Mouse (Mus musculus) embryonic facial prominence, embryonic 12.5 days (tissue): Measurements from ENCODE around the gene Rnf126. TPM values are rescaled to one million over a fixed set of nuclear protein-coding genes. Genes with fewer than 3 reads are reported as not detected.
A peak's percentile ranks its signal among the peaks of the same experiment; 100 is the strongest.

Source experiments
- ATAC-seq: fragments of 200-750 bp; cut with Nextera tagmentation; 2 replicates; pipeline ENCODE4 v1.8.0; 2017; ENCODE audit not compliant: insufficient number of reproducible peaks, insufficient read depth, low FRiP score, low TSS enrichment
- H3K27ac ChIP-seq: fragments of 300-500 bp; sonication (generic); 2 replicates; pipeline ENCODE4 v1.5.1; 2016; ENCODE audit warnings: mild to moderate bottlenecking
- H3K27me3 ChIP-seq: fragments of 300-500 bp; sonication (generic); 2 replicates; pipeline ENCODE4 v1.6.1; 2016; ENCODE audit warnings: mild to moderate bottlenecking, moderate library complexity
- H3K36me3 ChIP-seq: fragments of 300-500 bp; sonication (generic); 2 replicates; pipeline ENCODE4 v1.6.1; 2016; ENCODE audit warnings: mild to moderate bottlenecking
- H3K4me1 ChIP-seq: fragments of 300-500 bp; sonication (generic); 2 replicates; pipeline ENCODE4 v1.6.1; 2016
- H3K4me2 ChIP-seq: fragments of 300-500 bp; sonication (generic); replicated peaks from 2 replicates; pipeline ENCODE4 v1.6.1; 2016; ENCODE audit warnings: mild to moderate bottlenecking, moderate library complexity
- H3K4me3 ChIP-seq: fragments of 300-500 bp; sonication (generic); 2 replicates; pipeline ENCODE4 v1.5.1; 2016; ENCODE audit warnings: mild to moderate bottlenecking
- H3K9ac ChIP-seq: fragments of 300-500 bp; sonication (generic); 2 replicates; pipeline ENCODE4 v1.6.1; 2016; ENCODE audit warnings: mild to moderate bottlenecking, moderate library complexity
- H3K9me3 ChIP-seq: fragments of 300-500 bp; sonication (generic); 2 replicates; pipeline ENCODE4 v1.6.1; 2016; ENCODE audit warnings: mild to moderate bottlenecking, moderate library complexity
- WGBS: fragments of 180-500 bp; shearing (Covaris S2); methylation state at CpG from one replicate; pipeline ENCODE4 v1.1.7; 2016; 5-methylcytosine and 5-hydroxymethylcytosine counted together
- polyA plus RNA-seq: library from polyadenylated mRNA; unstranded; fragments of >200 nt; fragmentation: Nextera tagmentation; extraction: Ambion mirVana; gene quantifications from 2 replicates; pipeline ENCODE4 v1.2.1, GENCODE M21; 2016

The Rnf126 gene
- polyA plus RNA-seq, 1 experiment from 2014 or later: 109 TPM

DNA sequence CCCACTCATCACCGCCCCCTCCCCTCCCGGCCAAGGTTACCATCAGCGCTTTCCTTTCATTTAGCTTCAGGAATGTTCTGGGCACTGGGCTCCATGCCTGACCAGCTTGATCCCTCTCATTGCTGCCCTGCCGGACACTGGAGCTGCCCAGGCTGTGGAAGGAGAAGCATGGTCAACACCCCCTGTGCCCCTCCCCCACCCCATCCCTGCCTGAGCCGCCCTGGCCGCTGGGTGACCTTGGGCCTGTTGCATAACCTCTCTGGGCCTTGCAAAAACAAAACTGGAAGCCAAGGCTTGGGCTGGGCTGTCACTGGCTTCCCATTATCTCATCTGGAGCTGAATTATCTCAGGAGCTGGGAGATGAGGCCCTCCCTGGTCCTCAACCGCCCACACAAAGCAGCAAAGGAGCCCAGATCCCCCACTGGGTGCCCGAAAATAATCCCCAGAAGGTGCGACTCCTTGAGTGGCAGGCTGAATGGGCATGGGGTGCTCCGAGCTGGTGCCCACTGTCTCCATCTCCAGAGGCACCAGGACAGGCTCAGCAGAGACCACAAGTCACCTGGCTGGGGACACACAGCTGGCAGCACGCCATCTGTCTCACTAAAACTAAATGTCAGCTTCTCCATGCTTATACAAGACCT, 35.7 kb upstream of the Rnf126 start:
- no peaks in the 10 kb centered on the region for H3K9me3 ChIP-seq
- H3K4me3 ChIP-seq: no peak overlapping the region
- H3K36me3 ChIP-seq: 0 out of 2 replicates have a peak, but pooled peaks cover 3% of the 10 kb centered on the region
- H3K4me2 ChIP-seq: no peak overlapping the region
- H3K27ac ChIP-seq: peak overlapping the region; percentile 76
- no peaks in the 10 kb centered on the region for H3K27me3 ChIP-seq
- 47% methylated on average over 11 of the region's 11 CpGs for WGBS
- ATAC-seq: no peak
- no peak overlapping the region; the same call in 1 of the 2 replicates for H3K9ac ChIP-seq
- H3K4me1 ChIP-seq: peaks cover 36% of the 10 kb centered on the region

DNA sequence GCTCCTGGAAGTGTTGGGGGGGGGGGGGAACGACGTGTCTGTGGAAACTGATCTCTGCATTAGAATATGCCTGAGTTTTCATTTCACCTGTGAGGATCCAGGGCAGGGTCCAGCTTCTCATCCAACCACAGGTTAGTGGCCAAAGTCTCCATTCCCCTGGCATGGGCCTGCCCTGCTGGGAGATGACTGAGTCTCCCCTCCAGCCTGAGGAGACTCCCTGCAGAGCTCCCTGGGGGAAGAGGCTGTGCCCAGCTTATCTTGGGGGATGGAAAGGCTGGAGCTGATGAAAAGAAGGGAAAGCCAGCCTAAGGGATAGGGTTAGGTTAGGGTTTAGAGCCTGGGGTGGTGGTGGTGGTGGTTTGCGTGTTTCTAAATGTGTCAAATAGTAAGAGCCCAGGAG, 35.1 kb upstream of the Rnf126 start:
- Histone ChIP-seq H3K4me3 (no peak overlapping the region), H3K36me3 (0 out of 2 replicates have a peak, but pooled peaks cover 3% of the 10 kb centered on the region), H3K9me3 (no peaks in the 10 kb centered on the region), H3K27me3 (no peaks in the 10 kb centered on the region), H3K27ac (peak overlapping the region; percentile 76), H3K4me2 (no peak overlapping the region), H3K4me1 (peaks cover 40% of the 10 kb centered on the region), H3K9ac (0 out of 2 replicates have a peak overlapping the region, but pooled peaks have one; percentile 35)
- 28% methylated on average over 3 of the region's 3 CpGs for WGBS
- ATAC-seq: no peak

DNA sequence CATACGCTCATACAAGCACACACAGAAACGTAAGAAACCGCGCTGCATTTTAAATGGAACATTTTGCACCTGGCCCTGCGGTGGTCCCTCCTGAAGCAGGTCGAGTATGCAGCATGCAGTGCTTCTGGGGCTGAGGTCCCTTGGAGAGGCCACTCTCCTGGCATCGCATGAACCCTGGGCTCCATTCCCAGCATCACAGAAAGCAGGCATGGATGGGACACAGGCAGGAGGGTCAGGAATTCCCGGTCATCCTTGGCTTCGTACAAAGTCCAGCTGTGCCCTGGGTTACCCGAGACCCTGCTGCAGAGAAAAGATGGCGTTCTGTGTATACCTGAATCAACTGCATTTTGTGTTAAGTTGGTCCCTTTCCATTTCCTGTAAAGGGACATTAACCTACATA, 33.8 kb upstream of the Rnf126 start:
- Histone ChIP-seq H3K4me2 (no peak overlapping the region), H3K9me3 (no peaks in the 10 kb centered on the region), H3K9ac (no peak overlapping the region), H3K4me1 (peaks cover 38% of the 10 kb centered on the region), H3K4me3 (no peak overlapping the region), H3K27me3 (no peaks in the 10 kb centered on the region), H3K27ac (no peak overlapping the region), H3K36me3 (0 out of 2 replicates have a peak, but pooled peaks cover 5% of the 10 kb centered on the region)
- 79% methylated on average over 11 of the region's 11 CpGs for WGBS
- ATAC-seq: no peak

DNA sequence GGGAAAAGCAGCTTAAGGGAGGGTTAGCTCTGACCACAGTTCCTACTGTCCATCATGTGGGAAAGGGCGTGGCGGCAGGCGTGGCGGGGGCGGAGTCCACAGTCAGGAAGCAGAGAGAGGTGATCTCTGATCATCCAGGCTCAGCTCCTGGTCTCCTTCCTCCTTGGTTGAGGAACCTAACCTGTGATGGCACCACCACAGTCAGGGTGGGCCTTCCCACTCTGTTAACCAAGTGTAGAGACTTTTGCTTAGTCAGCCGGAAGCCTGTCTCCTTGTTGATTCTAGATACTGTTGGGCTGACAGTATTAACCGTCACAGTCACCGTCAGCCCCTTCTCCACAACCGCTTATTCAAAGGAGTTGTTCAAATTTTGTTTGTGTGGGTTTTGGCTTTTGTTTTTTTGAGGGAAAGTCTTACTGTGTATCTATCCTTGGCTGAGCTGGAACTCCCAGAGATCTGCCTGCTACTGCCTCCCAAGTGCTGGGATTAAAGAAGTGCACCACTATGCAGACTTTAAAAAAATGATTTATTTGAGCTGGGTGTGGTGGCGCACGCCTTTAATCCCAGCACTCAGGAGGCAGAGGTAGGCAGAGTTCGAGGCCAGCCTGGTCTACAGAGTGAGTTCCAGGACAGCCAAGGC, 31.7 kb upstream of the Rnf126 start:
- 0 out of 2 replicates have a peak, but pooled peaks cover 5% of the 10 kb centered on the region for H3K36me3 ChIP-seq
- H3K4me2 ChIP-seq: no peak overlapping the region
- H3K9me3 ChIP-seq: no peaks in the 10 kb centered on the region
- WGBS: 93% methylated on average over 12 of the region's 12 CpGs
- H3K4me1 ChIP-seq: peaks cover 34% of the 10 kb centered on the region
- ATAC-seq: no peak
- no peaks in the 10 kb centered on the region for H3K27me3 ChIP-seq
- no peak overlapping the region for H3K4me3 ChIP-seq
- no peak overlapping the region for H3K9ac ChIP-seq
- H3K27ac ChIP-seq: no peak overlapping the region

DNA sequence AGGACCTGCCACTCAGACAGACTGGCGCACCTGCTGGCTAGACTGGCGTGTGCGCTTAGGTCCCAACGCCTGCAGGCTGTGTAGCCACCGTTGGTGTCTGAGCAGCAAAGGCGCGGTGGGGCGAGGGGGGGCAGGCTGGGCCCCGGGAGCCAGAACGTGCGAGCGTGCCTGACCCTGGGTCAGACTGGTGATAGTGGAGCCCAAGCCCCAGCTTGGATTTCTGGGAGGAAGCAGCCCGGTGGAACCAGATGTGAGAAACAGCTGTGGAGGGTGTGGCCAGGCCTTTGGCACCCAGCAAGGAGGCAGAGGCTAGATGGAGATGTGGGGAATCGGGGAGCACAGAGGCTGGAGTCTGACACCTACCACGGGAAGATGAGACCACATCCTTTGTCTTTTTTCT, 30.6 kb upstream of the Rnf126 start:
- no peak overlapping the region for H3K4me3 ChIP-seq
- peaks cover 23% of the 10 kb centered on the region for H3K4me1 ChIP-seq
- ATAC-seq: no peak
- no peak overlapping the region for H3K4me2 ChIP-seq
- H3K9me3 ChIP-seq: no peaks in the 10 kb centered on the region
- no peak overlapping the region for H3K9ac ChIP-seq
- H3K36me3 ChIP-seq: 0 out of 2 replicates have a peak, but pooled peaks cover 5% of the 10 kb centered on the region
- no peak overlapping the region for H3K27ac ChIP-seq
- 41% methylated on average over 15 of the region's 15 CpGs for WGBS
- H3K27me3 ChIP-seq: no peaks in the 10 kb centered on the region

DNA sequence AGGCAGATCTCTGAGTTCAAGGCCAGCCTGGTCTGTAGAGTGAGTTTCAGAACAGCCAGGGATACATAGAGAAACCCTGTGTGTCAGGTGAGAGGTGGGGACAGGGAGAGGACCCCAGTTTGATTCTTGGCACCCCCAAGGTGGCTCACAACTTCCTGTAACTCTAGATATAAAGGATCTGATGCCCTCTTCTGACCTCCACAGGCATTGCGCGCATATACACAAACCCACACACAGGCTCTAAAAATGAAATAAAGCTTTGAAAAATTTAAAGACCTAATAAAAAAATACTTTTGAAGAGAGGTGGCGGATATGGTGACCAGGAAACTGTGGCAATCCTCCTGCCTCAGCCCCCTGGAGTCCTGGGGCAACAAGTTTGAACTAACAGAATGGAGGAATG, 29.2 kb upstream of the Rnf126 start:
- Histone ChIP-seq H3K4me3 (no peak overlapping the region), H3K4me1 (peaks cover 14% of the 10 kb centered on the region)

DNA sequence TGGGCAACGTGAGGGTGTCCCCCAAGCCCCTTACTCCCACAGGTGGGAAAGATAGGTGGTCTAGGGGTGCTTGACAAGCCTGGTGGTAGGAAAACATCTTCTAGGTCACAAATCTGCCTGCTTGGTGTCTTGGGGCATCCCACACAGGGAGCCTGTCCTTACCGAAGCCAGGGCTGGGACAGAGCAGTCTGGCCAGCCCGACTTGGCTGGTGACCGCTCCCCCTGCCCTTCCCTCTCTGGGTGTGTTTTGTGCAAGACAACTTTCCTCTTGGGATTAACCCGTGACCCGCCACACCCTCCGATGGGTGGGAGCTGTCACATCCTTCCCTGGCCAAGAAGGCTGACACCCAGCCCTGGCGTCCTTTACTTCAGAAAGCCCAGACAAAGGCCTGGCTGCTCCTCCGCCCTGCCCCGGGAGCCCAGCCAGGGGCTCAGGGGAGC, 27.8 kb upstream of the Rnf126 start:
- Histone ChIP-seq H3K9me3 (no peaks in the 10 kb centered on the region), H3K27ac (peak overlapping the region; percentile 87), H3K36me3 (0 out of 2 replicates have a peak, but pooled peaks cover 2% of the 10 kb centered on the region), H3K4me2 (peak overlapping the region; percentile 81), H3K27me3 (no peaks in the 10 kb centered on the region), H3K4me1 (peaks cover 14% of the 10 kb centered on the region), H3K4me3 (peak overlapping the region; percentile 75), H3K9ac (peak overlapping the region; percentile 84)
- WGBS: 7% methylated on average over 10 of the region's 10 CpGs
- peak; percentile 16; the same call in 1 of the 2 replicates for ATAC-seq

More for the DNA sequence above, 29.2 kb upstream of the Rnf126 start:
- no peaks in the 10 kb centered on the region for H3K27me3 ChIP-seq
- H3K36me3 ChIP-seq: 0 out of 2 replicates have a peak, but pooled peaks cover 5% of the 10 kb centered on the region
- no peaks in the 10 kb centered on the region for H3K9me3 ChIP-seq
- no peak overlapping the region for H3K9ac ChIP-seq
- no peak for ATAC-seq
- no peak overlapping the region for H3K4me2 ChIP-seq
- 98% methylated on average over 3 of the region's 3 CpGs for WGBS
- no peak overlapping the region for H3K27ac ChIP-seq

DNA sequence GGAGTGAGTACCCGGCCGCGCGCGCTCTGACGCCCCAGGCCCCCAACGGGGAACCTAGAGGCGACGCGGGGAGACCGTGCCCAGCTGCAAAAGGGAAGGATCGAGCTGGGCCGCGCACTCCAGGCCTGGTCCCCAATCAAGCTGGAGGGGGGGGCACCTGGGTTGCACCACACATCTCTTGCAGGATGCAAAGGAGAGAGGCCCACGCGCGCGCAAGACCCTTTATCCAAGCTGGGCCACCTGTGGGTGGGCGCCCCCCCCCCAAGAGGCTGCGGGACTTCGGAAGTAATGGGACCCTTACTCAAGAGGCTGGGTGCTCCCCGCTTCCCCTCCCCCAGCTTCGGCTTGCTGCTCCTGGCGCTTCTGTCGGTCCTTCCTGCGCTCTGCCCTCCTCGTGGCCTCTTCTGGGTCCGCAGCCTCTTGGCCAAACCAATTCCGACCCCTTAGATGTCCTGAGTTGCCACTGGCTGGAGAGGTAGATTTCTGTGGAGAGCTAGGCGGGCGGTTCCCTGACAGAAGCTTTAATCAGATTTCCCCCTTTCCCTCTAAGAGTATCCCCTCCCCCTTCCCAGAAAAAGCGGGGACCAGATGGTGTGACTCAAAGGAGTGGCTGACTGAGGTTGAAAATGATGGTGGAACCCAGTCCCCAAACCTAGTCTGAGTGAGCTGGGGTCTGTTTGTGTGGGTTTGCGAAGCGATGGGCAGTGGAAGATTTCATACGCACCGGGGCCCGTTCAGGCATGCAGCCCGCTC, 27.2 kb upstream of the Rnf126 start:
- Histone ChIP-seq H3K36me3 (0 out of 2 replicates have a peak, but pooled peaks cover 2% of the 10 kb centered on the region), H3K27ac (peak overlapping the region; percentile 87), H3K9me3 (no peaks in the 10 kb centered on the region), H3K4me3 (peak overlapping the region; percentile 75), H3K4me1 (peaks cover 14% of the 10 kb centered on the region), H3K4me2 (peak overlapping the region; percentile 81), H3K9ac (peak overlapping the region; percentile 84), H3K27me3 (no peaks in the 10 kb centered on the region)
- WGBS: under 1% methylated on average over 34 of the region's 38 CpGs
- ATAC-seq: peak; percentile 32

DNA sequence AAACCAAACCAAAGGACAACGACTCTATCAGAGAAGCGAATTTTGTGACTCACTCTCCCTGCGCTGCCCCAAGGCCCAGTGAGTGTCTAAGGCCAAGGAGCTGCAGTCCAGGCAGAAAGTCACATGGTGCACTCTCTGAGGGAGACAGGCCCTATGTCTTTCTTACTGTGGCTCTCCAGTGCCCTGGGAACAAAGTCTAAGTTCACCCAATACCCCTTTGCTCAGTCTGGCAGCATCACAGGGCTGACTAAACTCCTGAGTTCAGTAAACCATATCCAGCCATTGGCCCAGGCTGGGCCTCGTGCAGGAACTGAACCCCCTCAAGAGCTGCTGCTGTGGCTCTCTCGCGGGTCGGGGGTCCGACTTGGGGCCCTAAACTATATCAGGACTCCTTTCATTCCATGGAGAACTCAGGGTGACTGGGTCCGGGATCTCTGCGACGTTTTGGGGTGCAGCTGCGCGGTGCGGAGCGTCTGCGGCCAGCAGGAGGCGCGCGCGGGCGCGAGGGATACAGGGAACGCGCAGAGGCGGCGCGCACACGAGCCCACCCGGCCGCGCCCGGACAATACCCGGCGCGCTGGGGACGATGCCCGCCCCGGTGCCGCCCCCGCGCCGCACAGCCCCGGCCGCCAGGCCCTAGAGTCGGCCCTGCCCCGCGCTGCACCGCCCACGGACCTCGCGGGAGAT, 26.4 kb upstream of the Rnf126 start, which contains the start of gene Palm:
TSS of gene Palm (plus strand) at position 522 of the 687 bp plus-strand sequence.
- Histone ChIP-seq H3K27me3 (no peaks in the 10 kb centered on the region), H3K27ac (peak within 1 kb of the TSS; percentile 87), H3K4me3 (peak within 1 kb of the TSS; percentile 75), H3K9me3 (no peaks in the 10 kb centered on the region), H3K4me1 (peaks cover 14% of the 10 kb centered on the region), H3K9ac (peak within 1 kb of the TSS; percentile 84), H3K4me2 (peak within 1 kb of the TSS; percentile 81), H3K36me3 (0 out of 2 replicates have a peak, but pooled peaks cover 2% of the 10 kb centered on the region)
- peak; percentile 49; the same call in 1 of the 2 replicates for ATAC-seq
- WGBS: 6% methylated on average over 51 of the region's 51 CpGs

DNA sequence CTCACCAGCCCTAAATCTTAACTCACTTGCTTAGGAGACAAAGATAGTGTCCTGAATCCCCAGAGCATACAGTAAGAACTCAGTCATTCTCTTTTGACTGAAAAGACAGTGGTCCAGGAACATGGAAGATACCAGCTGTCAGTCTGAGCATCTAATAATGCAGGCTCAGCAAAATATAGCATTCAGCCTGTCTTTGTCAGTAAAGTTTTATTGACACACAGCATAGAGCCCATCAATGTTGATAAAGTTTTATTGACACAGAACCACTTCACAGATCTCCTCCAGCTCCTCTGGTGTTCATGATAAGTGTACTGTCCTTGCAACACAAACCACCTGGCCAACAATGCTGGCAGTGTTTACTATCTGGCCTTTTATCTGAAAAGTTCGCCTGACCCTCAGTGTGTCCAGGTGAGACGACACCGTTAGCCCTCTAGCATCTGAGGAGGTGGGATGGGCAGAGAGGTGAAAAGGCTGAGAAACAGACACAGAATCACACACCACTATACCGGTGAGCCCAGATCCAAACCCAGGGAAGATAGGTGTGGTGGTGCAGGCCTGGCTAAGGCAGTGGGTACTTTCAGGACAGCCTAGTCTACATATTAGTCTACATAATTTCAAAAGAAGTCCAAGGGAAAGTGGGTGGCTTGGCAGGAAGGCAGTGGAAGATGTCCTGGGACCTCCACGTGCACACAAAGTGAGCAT, 25.7 kb upstream of the Rnf126 start:
- 82% methylated on average over 5 of the region's 5 CpGs for WGBS
- Histone ChIP-seq H3K4me2 (0 out of 2 replicates have a peak overlapping the region, but pooled peaks have one; percentile 81), H3K27ac (no peak overlapping the region), H3K27me3 (no peaks in the 10 kb centered on the region), H3K9me3 (no peaks in the 10 kb centered on the region), H3K36me3 (0 out of 2 replicates have a peak, but pooled peaks cover 2% of the 10 kb centered on the region), H3K4me3 (no peak overlapping the region), H3K9ac (0 out of 2 replicates have a peak overlapping the region, but pooled peaks have one; percentile 84), H3K4me1 (peaks cover 14% of the 10 kb centered on the region)
- ATAC-seq: no peak
